Mouse (Mus musculus) liver, embryonic 12.5 days (tissue): ENCODE data around the gene Atg4d. TPM values are rescaled to one million over a fixed set of nuclear protein-coding genes. Genes with fewer than 3 reads are reported as not detected.

Experiments used
- ATAC-seq: fragments of 200-750 bp; cut with Nextera tagmentation; 2 replicates; pipeline ENCODE4 v1.8.0; 2017; ENCODE audit warnings: moderate number of reproducible peaks, mild to moderate bottlenecking, moderate library complexity
- H3K27ac ChIP-seq: fragments of 300-500 bp; sonication (generic); 2 replicates; pipeline ENCODE4 v1.5.1; 2016; ENCODE audit warnings: mild to moderate bottlenecking
- H3K27me3 ChIP-seq: fragments of 300-500 bp; sonication (generic); replicated peaks from 2 replicates; pipeline ENCODE4 v1.6.1; 2016; ENCODE audit warnings: mild to moderate bottlenecking, moderate library complexity
- H3K36me3 ChIP-seq: fragments of 300-500 bp; sonication (generic); 2 replicates; pipeline ENCODE4 v1.6.1; 2016; ENCODE audit warnings: mild to moderate bottlenecking, moderate library complexity
- H3K4me1 ChIP-seq: fragments of 300-500 bp; sonication (generic); 2 replicates; pipeline ENCODE4 v1.6.1; 2016
- H3K4me2 ChIP-seq: fragments of 300-500 bp; sonication (generic); 2 replicates; pipeline ENCODE4 v1.6.1; 2016; ENCODE audit warnings: mild to moderate bottlenecking, moderate library complexity
- H3K4me3 ChIP-seq: fragments of 300-500 bp; sonication (generic); 2 replicates; pipeline ENCODE4 v1.5.1; 2016; ENCODE audit warnings: mild to moderate bottlenecking, moderate library complexity
- H3K9ac ChIP-seq: fragments of 300-500 bp; sonication (generic); 2 replicates; pipeline ENCODE4 v1.6.1; 2016; ENCODE audit warnings: mild to moderate bottlenecking, moderate library complexity
- H3K9me3 ChIP-seq: fragments of 300-500 bp; sonication (generic); replicated peaks from 2 replicates; pipeline ENCODE4 v1.6.1; 2016; ENCODE audit warnings: mild to moderate bottlenecking, moderate library complexity
- WGBS: fragments of 180-500 bp; shearing (Covaris S2); methylation state at CpG from one replicate; pipeline ENCODE4 v1.1.7; 2016; ENCODE audit not compliant: insufficient replicate concordance; 5-methylcytosine and 5-hydroxymethylcytosine counted together
- polyA plus RNA-seq: library from polyadenylated mRNA; unstranded; fragments of >200 nt; fragmentation: Nextera tagmentation; extraction: Ambion mirVana; gene quantifications from 2 replicates; pipeline ENCODE4 v1.2.1, GENCODE M21; 2016

The Atg4d gene
- polyA plus RNA-seq, 1 experiment from 2014 or later, result 85.7 TPM

DNA sequence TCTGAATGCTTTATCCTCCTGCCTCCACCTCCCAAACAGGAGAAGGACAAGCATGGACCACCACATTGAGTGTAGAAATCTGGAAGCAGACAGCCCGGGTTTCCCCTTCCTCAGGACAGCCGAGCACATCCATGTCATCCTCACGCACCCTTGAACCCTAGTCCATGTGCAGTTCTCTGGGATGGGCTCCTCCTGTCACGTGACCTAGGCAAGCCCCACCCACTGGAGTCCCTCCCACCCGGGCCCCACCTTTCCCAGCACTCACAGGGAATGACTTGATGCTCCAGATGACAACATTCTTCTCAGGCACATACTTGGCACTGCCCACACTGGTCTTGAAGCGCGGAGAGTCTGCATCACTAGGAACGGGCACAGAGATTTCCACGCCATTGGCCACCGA, 33.9 kb downstream of the Atg4d start:
- Histone ChIP-seq H3K4me3 (no peak overlapping the region), H3K4me1 (no peaks in the 10 kb centered on the region), H3K27ac (no peak overlapping the region), H3K4me2 (no peak overlapping the region), H3K9me3 (no peaks in the 10 kb centered on the region), H3K27me3 (no peaks in the 10 kb centered on the region), H3K36me3 (no peaks in the 10 kb centered on the region), H3K9ac (no peak overlapping the region)
- 77% methylated on average over 10 of the region's 10 CpGs for WGBS
- ATAC-seq, result no peak

DNA sequence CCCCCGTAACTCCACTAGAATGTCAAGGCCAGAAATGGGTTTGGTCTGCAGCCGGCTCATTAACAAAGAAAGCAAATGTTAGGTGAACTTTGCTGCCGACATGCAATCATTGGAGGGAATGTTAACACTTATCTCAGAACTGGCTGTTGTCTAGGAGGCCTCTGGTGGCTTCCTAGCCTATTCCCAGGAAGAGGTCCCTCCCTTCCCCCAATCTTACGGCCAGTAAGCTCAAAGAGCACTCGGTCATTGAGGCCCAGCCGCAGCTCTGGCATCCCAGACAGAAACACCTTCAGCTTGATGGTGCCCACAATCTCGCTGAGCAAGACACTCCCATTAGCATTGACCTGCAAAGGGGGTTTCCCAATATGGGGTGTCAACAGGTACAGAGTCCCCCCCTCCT, 40.0 kb downstream of the Atg4d start:
- no peak overlapping the region for H3K27ac ChIP-seq
- no peaks in the 10 kb centered on the region for H3K9me3 ChIP-seq
- no peaks in the 10 kb centered on the region for H3K36me3 ChIP-seq
- no peak overlapping the region for H3K4me2 ChIP-seq
- peaks cover 9% of the 10 kb centered on the region; the same call in 1 of the 2 replicates for H3K4me1 ChIP-seq
- no peak overlapping the region for H3K9ac ChIP-seq
- WGBS, result 69% methylated on average over 7 of the region's 7 CpGs
- ATAC-seq, result no peak
- H3K27me3 ChIP-seq, result no peaks in the 10 kb centered on the region
- H3K4me3 ChIP-seq, result no peak overlapping the region

DNA sequence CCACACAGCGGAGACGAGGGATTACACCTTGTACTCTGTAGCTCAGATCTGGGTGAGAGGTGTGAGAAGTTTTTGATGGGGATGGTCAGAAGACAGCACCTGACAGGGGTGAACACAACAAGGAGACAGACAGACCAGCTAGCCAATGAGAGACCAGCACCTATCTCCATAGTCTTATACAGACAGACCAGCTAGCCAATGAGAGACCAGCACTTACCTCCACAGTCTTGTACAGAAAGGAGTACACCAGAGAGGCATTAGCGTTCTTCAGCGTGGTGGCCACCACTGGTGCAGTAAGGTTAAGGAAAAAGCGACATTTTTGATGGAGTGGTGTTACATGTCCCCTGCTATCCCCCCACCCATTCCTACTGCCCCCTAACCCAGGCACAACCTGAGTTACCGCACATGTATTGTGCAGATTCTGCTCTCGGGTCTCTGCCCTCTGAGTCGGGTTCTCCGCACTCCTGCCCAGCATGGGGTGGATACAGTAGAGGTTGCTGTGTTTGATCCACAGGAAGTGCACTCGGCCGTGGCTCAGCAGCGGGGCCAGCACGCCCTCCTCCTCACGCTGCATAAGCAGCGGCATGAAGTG, 44.2 kb downstream of the Atg4d start:
- Histone ChIP-seq H3K4me1 (peaks cover 33% of the 10 kb centered on the region), H3K9me3 (no peaks in the 10 kb centered on the region), H3K9ac (no peak overlapping the region)

DNA sequence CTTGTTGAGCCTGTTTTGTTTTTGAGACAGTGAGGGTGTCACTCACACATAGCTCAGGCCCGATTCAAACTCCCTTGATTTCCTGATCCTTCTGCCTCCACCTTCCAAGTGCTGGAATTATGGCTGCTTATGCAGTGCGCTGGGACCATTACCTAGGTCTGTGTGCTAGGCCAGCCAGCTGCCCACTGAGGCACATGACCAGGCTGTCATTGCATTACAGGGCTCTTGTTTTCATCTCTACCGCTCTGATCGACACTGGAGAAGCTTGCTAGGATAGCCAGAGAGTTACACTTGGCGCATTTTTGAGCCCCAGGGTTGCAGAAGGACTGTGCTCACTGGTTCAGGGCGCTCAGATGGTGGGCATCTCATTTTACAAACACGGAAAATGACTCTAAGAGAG, 46.6 kb downstream of the Atg4d start:
- Histone ChIP-seq H3K4me1 (peaks cover 53% of the 10 kb centered on the region), H3K36me3 (no peaks in the 10 kb centered on the region), H3K27ac (no peak overlapping the region), H3K9me3 (no peaks in the 10 kb centered on the region), H3K27me3 (peaks cover 19% of the 10 kb centered on the region), H3K4me3 (no peak overlapping the region), H3K4me2 (peak overlapping the region; percentile 29; the same call in 1 of the 2 replicates), H3K9ac (0 out of 2 replicates have a peak overlapping the region, but pooled peaks have one; percentile 3)
- 56% methylated on average over 7 of the region's 7 CpGs for WGBS
- ATAC-seq, result no peak

More for the DNA sequence above, 44.2 kb downstream of the Atg4d start:
- peak; percentile 22; the same call in 1 of the 2 replicates for ATAC-seq
- H3K27ac ChIP-seq, result no peak overlapping the region
- peak overlapping the region; percentile 22; the same call in 1 of the 2 replicates for H3K4me2 ChIP-seq
- WGBS, result 54% methylated on average over 15 of the region's 15 CpGs
- H3K27me3 ChIP-seq, result peaks cover 19% of the 10 kb centered on the region
- no peak overlapping the region for H3K4me3 ChIP-seq
- H3K36me3 ChIP-seq, result no peaks in the 10 kb centered on the region

DNA sequence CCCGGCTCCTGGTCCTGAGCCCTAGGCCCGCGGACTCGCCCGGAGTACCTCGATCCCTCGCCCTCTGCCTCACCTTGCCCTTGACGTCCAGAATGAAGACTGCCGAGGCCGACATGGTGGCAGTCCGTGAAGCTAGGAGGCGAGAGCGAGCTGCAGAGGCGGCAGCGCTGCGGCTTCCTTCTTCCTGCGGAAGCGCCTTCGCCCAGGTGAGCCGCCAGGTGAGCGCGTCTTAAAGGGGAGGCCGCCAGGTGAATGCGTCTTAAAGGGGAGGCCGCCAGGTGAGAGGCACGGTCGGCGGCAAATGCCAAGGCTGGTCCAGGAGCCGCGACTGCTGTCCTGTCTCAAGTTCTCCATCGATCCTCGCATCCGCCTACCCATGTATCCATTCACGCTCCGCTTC, 47.0 kb downstream of the Atg4d start, which contains the start of gene Ap1m2:
Gene Ap1m2, minus strand, starts transcription at position 204 of the 400 bp plus-strand sequence.
- H3K4me1 ChIP-seq, result peaks cover 56% of the 10 kb centered on the region
- no peak for ATAC-seq
- H3K27me3 ChIP-seq, result peaks cover 19% of the 10 kb centered on the region
- peak within 1 kb of the TSS; percentile 9; the same call in 1 of the 2 replicates for H3K4me3 ChIP-seq
- H3K4me2 ChIP-seq, result peak within 1 kb of the TSS; percentile 29; the same call in 1 of the 2 replicates
- no peaks in the 10 kb centered on the region for H3K36me3 ChIP-seq
- 23% methylated on average over 35 of the region's 35 CpGs for whole genome bisulfite sequencing
- H3K27ac ChIP-seq, result no peak within 1 kb of the TSS
- H3K9ac ChIP-seq, result 0 out of 2 replicates have a peak within 1 kb of the TSS, but pooled peaks have one; percentile 3
- H3K9me3 ChIP-seq, result no peaks in the 10 kb centered on the region

DNA sequence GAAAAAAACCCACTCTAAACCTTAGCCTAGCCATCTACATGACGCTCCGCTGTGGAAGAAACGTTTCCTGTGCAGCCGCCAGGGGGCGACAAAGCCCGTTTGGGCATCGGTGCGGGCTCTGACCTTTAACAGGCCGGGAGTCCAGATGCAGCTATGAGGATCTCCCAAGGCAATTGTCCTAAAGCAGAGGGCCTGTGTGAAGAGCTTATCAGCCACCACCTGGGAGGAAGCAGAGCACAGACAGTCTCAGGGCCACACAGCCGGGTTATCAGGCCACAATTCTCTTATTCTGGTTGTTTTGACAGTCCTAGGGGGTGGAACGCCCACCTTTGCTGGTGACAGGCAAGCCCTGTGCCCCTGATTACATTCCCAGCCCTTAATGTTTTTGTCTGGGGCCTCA, 48.3 kb downstream of the Atg4d start:
- no peak overlapping the region for H3K4me3 ChIP-seq
- peak; percentile 92 for ATAC-seq
- H3K4me1 ChIP-seq, result peaks cover 56% of the 10 kb centered on the region
- 3% methylated on average over 11 of the region's 11 CpGs for WGBS
- H3K9me3 ChIP-seq, result no peaks in the 10 kb centered on the region
- H3K27ac ChIP-seq, result peak overlapping the region; percentile 75; the same call in 1 of the 2 replicates
- H3K27me3 ChIP-seq, result peaks cover 19% of the 10 kb centered on the region
- H3K36me3 ChIP-seq, result no peaks in the 10 kb centered on the region
- H3K4me2 ChIP-seq, result peak overlapping the region; percentile 44
- no peak overlapping the region for H3K9ac ChIP-seq

DNA sequence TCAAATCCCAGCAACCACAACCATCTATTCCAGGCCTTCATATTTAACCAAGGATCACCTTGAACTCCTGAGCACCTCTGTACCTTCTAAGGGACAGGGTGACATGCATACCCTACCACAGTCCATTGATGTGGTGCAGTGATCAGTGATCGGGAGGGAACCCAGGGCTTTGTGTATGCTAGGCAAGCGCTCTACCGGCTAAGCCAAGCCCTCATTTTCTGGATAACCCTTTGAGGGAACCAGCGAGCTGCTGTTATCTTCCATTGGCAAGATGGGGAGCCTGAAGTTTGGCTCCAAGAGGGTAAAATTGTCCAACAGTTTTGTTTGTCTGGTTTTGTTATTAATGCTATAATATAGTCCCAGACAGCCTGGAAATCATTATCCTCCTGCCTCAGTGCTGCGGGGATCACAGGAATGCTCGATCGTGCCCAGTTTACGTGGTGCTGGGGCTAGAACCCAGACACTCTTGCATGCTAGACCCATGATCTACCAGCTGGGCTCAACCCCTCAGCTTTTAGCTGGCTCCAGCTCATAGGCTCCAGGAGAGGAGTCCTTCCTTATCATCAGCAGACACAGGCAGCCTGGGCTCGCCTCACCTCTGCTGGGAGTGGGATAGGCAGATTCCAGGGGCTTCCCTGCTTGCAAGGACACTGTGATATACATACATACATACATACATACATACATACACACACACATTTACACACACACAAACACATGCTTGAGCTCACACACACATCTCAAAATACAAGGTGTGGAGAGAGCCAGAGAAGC, 49.5 kb downstream of the Atg4d start:
- Histone ChIP-seq H3K27me3 (peaks cover 19% of the 10 kb centered on the region), H3K4me1 (peaks cover 56% of the 10 kb centered on the region), H3K36me3 (no peaks in the 10 kb centered on the region), H3K9ac (0 out of 2 replicates have a peak overlapping the region, but pooled peaks have one; percentile 1), H3K4me3 (no peak overlapping the region), H3K4me2 (peak overlapping the region; percentile 35), H3K27ac (peak overlapping the region; percentile 75), H3K9me3 (0 out of 2 replicates have a peak, but pooled peaks cover under 1% of the 10 kb centered on the region)
- 48% methylated on average over 9 of the region's 9 CpGs for WGBS
- peak; percentile 79 for ATAC-seq

DNA sequence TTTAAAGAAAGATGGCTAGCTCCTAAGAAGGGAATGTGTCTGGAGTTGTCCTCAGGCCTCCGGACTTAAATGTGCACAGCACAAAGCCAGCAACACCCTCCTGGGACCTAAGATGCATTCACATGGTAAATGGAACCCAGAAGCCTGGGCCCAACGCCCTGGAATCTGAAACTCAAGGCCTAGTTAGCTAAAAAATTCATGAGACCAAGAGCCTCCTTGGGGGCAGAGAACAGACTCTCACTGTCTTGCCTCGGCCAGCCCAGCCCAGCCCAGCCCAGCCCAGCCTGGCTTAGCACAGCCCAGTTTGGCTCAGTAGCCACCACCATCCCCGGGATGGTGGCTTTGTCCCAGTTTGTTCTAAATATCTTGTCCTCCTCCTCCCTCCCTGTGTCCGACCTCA, 50.3 kb downstream of the Atg4d start:
- peaks cover 62% of the 10 kb centered on the region for H3K4me1 ChIP-seq
- no peaks in the 10 kb centered on the region for H3K36me3 ChIP-seq
- H3K4me2 ChIP-seq, result no peak overlapping the region
- peaks cover 19% of the 10 kb centered on the region for H3K27me3 ChIP-seq
- H3K9ac ChIP-seq, result no peak overlapping the region
- peak overlapping the region; percentile 75 for H3K27ac ChIP-seq
- peaks cover 4% of the 10 kb centered on the region; the same call in 1 of the 2 replicates for H3K9me3 ChIP-seq
- WGBS, result 48% methylated on average over 5 of the region's 5 CpGs
- no peak for ATAC-seq
- no peak overlapping the region for H3K4me3 ChIP-seq

DNA sequence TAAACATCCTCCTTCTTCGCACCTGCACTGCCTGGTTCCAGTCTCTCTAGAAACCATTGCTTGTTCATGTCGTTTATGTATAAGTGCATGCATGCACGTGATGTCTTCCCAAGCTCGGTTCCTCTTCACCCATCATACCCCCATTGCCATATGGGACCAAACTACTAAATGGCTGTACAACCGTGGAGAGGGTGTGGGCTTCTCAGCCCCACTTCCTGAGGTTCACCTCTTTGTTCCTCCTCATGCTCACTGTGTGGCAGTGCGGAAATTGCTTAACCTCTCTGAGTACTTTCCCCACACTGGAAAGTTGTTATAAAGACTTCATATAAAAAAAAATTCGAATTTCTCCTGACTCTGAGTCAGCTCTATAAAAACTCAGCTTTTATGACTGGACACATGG, 51.6 kb downstream of the Atg4d start:
- Histone ChIP-seq H3K27ac (no peak overlapping the region), H3K4me1 (peaks cover 70% of the 10 kb centered on the region), H3K9me3 (peaks cover 4% of the 10 kb centered on the region; the same call in 1 of the 2 replicates), H3K27me3 (peaks cover 11% of the 10 kb centered on the region), H3K4me3 (no peak overlapping the region), H3K4me2 (no peak overlapping the region), H3K36me3 (no peaks in the 10 kb centered on the region), H3K9ac (no peak overlapping the region)
- 52% methylated on average over 7 of the region's 7 CpGs for WGBS
- no peak for ATAC-seq

DNA sequence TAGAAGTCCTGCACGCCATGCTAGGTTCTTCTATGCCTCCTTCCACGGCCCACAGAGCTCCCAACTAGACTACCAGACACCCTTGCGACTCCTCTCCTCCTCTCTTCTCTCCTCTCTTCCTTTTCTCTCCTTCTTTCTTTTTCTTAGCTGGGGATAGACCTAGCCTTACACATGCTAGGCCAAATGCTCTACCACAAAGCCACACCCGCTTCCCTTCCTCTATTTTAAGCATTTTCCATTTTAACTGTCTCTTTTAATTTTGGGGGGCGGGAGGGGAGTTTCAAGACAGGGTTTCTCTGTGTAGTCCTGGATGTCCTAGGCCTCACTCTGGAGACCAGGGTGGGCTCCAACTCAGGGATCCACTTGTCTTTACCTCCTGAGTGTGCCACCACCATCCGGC, 53.7 kb downstream of the Atg4d start:
- Histone ChIP-seq H3K9ac (no peak overlapping the region), H3K36me3 (no peaks in the 10 kb centered on the region), H3K4me2 (no peak overlapping the region), H3K4me3 (no peak overlapping the region), H3K27me3 (no peaks in the 10 kb centered on the region), H3K4me1 (peaks cover 71% of the 10 kb centered on the region), H3K9me3 (peaks cover 4% of the 10 kb centered on the region; the same call in 1 of the 2 replicates), H3K27ac (peak overlapping the region; percentile 23; the same call in 1 of the 2 replicates)
- WGBS, result 64% methylated on average over 6 of the region's 6 CpGs
- ATAC-seq, result no peak

DNA sequence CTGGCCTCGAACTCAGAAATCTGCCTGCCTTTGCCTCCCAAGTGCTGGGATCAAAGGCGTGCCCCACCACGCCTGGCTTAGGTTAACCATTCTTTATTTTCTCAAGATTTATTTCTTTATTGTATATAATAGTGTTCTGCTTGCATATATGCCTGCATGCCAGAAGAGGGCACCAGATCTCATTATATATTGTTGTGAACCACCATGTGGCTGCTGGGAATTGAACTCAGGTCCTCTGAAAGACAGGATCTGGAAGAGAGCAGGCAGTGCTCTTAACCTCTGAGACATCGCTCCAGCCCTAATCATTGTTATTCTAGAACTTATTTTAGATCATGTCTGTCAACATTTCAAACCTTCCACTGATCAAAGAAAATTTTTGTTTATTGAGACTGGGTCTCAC, 54.4 kb downstream of the Atg4d start:
- Histone ChIP-seq H3K9me3 (peaks cover 4% of the 10 kb centered on the region; the same call in 1 of the 2 replicates), H3K4me3 (no peak overlapping the region), H3K9ac (no peak overlapping the region), H3K4me2 (no peak overlapping the region), H3K4me1 (peaks cover 69% of the 10 kb centered on the region), H3K27ac (no peak overlapping the region), H3K36me3 (no peaks in the 10 kb centered on the region), H3K27me3 (no peaks in the 10 kb centered on the region)
- no peak for ATAC-seq
- 89% methylated on average over 4 of the region's 4 CpGs for WGBS

DNA sequence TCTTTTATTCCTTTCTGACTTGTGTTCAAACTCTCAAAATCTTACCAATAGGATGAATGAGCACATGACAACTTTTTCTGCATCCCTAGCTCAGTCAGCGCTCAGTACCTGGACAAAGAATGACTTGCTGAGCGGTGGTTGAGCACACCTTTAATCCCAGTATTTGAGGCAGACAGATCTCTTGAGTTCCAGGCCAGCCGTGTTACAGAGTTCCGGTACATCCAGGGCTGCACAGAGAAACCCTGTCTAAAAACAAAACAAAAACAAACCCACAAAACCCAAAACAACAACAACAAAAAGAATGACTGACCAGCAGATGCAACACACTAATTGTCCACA, 55.2 kb downstream of the Atg4d start:
- H3K4me2 ChIP-seq, result peak overlapping the region; percentile 90
- ATAC-seq, result no peak; the same call in 1 of the 2 replicates
- peak overlapping the region; percentile 82; the same call in 1 of the 2 replicates for H3K27ac ChIP-seq
- no peaks in the 10 kb centered on the region; the same call in 1 of the 2 replicates for H3K36me3 ChIP-seq
- H3K27me3 ChIP-seq, result no peaks in the 10 kb centered on the region
- peak overlapping the region; percentile 68 for H3K4me3 ChIP-seq
- 33% methylated on average over 4 of the region's 4 CpGs for WGBS
- peaks cover 4% of the 10 kb centered on the region; the same call in 1 of the 2 replicates for H3K9me3 ChIP-seq
- H3K4me1 ChIP-seq, result peaks cover 65% of the 10 kb centered on the region
- H3K9ac ChIP-seq, result peak overlapping the region; percentile 80; the same call in 1 of the 2 replicates
